Mouse (Mus musculus): Measurements from ENCODE around the gene Gprc5a. TPM values are rescaled to one million over a fixed set of nuclear protein-coding genes. Genes with fewer than 3 reads are reported as not detected.
A peak's percentile ranks its signal among the peaks of the same experiment; 100 is the strongest.

Gene Gprc5a
- polyA plus RNA-seq, 1 experiment from 2014 or later, result 2.8 TPM

DNA sequence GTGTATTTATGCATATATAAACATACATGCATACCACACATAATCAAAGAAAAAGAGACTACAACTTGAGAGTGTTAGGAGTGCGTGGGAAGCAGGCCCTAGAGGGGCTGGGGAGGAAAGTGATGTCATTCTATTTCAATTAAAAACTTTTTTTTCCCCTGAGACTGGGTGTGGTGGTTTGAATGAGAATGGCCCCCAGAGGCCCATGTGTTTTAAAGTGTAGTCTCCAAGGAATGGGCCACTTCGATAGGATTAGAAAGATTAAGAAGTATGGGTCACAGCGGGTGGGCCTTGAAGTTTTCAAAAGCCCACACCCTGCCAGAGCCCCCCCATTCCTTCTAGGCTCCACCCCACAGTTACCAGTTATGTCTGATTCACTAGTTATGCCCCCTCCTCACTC, 26.8 kb upstream of the Gprc5a start:
- Histone ChIP-seq H3K4me3 (ENCODE audit: low read depth, low read length) (no peak overlapping the region), H3K36me3 (ENCODE audit: control insufficient read depth, insufficient read depth, low read length) (no peaks in the 10 kb centered on the region), H3K27me3 (ENCODE audit: control insufficient read depth, insufficient read depth, low read length) (peaks cover 6% of the 10 kb centered on the region; the same call in 1 of the 2 replicates), H3K4me2 (no peak overlapping the region), H3K27ac (ENCODE audit: low read depth, low read length) (no peak overlapping the region), H3K4me1 (ENCODE audit: control insufficient read depth, insufficient read depth, low read length) (peaks cover 4% of the 10 kb centered on the region; the same call in 1 of the 2 replicates), H3K9me3 (ENCODE audit: control insufficient read depth, low read length) (no peaks in the 10 kb centered on the region), H3K9ac (ENCODE audit: low read length) (no peak overlapping the region)
- no peak for DNase-seq (ENCODE audit: low spot score, missing footprints)
- peak; percentile 41; the same call in 1 of the 2 replicates for ATAC-seq (ENCODE audit: low FRiP score)
- 22% methylated on average over 3 of the region's 3 CpGs for WGBS

DNA sequence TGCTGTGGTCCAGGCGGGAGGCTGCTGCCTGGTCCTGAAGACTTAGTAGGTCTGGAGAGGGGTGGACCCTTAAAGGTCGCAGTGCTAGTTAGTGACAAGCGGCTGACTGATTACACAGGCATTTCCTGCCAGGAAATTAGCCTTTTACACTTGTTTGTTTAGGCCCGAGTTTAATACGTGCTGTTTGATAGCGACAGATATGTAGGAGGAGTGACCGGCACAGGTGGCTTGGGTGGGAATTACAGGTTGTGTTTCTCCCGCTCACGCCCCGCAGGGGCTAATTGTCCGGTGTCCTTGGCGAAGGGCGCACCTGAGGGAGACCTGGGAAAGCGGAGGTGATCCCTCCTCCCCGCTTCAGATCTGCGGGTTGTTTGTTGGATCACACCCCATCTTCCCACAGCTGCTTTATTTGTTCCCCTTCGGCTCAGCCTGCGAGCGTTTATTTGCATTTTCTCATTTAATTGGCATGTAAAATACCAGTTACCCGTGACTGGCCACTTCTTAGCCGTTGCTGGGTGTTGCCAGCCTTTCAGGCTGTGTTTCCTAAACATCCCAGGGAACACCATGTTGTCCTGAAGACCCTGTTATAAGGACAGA, 25.1 kb upstream of the Gprc5a start:
- H3K9ac ChIP-seq (ENCODE audit: low read length), result 0 out of 2 replicates have a peak overlapping the region, but pooled peaks have one; percentile 4
- no peak overlapping the region for H3K27ac ChIP-seq (ENCODE audit: low read depth, low read length)
- H3K4me1 ChIP-seq (ENCODE audit: control insufficient read depth, insufficient read depth, low read length), result peaks cover 4% of the 10 kb centered on the region; the same call in 1 of the 2 replicates
- DNase-seq (ENCODE audit: low spot score, missing footprints) (no peak), ATAC-seq (ENCODE audit: low FRiP score) (no peak)
- WGBS, result 9% methylated on average over 21 of the region's 21 CpGs
- peak overlapping the region; percentile 24 for H3K4me2 ChIP-seq
- H3K27me3 ChIP-seq (ENCODE audit: control insufficient read depth, insufficient read depth, low read length), result peaks cover 6% of the 10 kb centered on the region; the same call in 1 of the 2 replicates
- no peak overlapping the region for H3K4me3 ChIP-seq (ENCODE audit: low read depth, low read length)
- no peaks in the 10 kb centered on the region for H3K9me3 ChIP-seq (ENCODE audit: control insufficient read depth, low read length)
- H3K36me3 ChIP-seq (ENCODE audit: control insufficient read depth, insufficient read depth, low read length), result no peaks in the 10 kb centered on the region

DNA sequence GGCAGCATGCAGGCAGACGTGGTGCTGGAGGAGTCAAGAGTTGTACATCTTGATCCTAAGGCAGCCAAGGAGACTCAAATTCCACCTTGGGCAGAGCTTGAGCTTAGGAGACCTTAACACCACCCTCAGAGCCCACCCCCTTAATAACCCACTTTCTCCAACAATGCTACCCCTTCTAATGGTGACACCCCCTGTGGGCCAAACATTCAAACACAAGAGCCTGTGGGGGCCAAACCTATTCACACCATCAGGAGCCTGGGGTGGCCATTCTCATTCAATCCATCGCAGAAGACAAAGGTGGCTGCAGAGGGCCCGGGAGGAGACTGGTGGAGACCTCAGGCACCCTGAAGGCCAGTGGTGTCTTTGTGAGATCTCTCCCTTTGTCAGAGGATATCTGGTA, 23.5 kb upstream of the Gprc5a start:
- H3K27me3 ChIP-seq (ENCODE audit: control insufficient read depth, insufficient read depth, low read length), result peaks cover 6% of the 10 kb centered on the region; the same call in 1 of the 2 replicates
- ATAC-seq (ENCODE audit: low FRiP score) (no peak), DNase-seq (ENCODE audit: low spot score, missing footprints) (no peak)
- no peak overlapping the region for H3K4me2 ChIP-seq
- no peak overlapping the region for H3K9ac ChIP-seq (ENCODE audit: low read length)
- no peak overlapping the region for H3K4me3 ChIP-seq (ENCODE audit: low read depth, low read length)
- 52% methylated on average over 3 of the region's 3 CpGs for WGBS
- H3K9me3 ChIP-seq (ENCODE audit: control insufficient read depth, low read length), result no peaks in the 10 kb centered on the region
- H3K27ac ChIP-seq (ENCODE audit: low read depth, low read length), result no peak overlapping the region
- no peaks in the 10 kb centered on the region for H3K36me3 ChIP-seq (ENCODE audit: control insufficient read depth, insufficient read depth, low read length)
- peaks cover 4% of the 10 kb centered on the region; the same call in 1 of the 2 replicates for H3K4me1 ChIP-seq (ENCODE audit: control insufficient read depth, insufficient read depth, low read length)

DNA sequence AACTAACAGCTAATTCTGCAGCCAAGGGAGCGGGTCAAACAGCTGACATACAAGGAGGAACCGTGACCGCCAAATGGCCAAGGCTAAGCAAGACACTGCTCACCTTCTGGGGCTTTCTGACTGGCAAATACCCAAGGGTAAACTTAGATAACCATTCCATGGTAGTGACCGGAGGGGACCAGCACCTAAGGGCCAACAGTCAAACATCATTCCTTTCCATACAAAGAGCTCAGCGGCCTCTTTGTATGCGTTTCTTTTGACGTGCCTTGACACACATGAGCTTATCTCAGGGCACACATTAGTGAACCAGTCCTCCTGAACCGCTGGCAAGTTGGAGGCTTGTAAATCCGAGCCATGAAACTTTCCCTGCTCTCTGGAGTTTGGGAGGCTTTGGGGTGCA, 18.2 kb upstream of the Gprc5a start:
- Histone ChIP-seq H3K27me3 (ENCODE audit: control insufficient read depth, insufficient read depth, low read length) (no peaks in the 10 kb centered on the region), H3K27ac (ENCODE audit: low read depth, low read length) (no peak overlapping the region), H3K4me3 (ENCODE audit: low read depth, low read length) (no peak overlapping the region), H3K36me3 (ENCODE audit: control insufficient read depth, insufficient read depth, low read length) (no peaks in the 10 kb centered on the region), H3K9me3 (ENCODE audit: control insufficient read depth, low read length) (no peaks in the 10 kb centered on the region), H3K9ac (ENCODE audit: low read length) (no peak overlapping the region), H3K4me1 (ENCODE audit: control insufficient read depth, insufficient read depth, low read length) (no peaks in the 10 kb centered on the region), H3K4me2 (no peak overlapping the region)
- WGBS, result 82% methylated on average over 9 of the region's 9 CpGs
- no peak for DNase-seq (ENCODE audit: low spot score, missing footprints)
- no peak for ATAC-seq (ENCODE audit: low FRiP score)

DNA sequence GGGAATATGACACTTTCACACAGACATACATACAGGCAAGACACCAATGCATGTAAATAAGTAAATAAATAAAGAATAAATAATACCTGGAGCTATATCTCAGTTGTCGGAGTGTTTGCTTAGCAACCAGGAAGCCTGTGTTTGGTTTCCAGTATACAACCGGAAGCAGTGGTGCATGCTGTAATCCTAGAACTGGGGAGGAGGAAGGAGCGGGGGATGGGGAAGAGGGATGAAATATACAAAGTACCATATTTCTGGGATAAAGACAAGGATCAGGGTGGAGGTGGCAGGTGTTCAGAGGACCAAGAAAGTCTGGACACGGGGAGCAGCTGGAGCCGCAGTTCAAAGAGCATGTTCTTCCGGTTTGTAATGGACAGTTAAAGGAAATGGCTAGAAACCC, 16.9 kb upstream of the Gprc5a start:
- WGBS, result 85% methylated on average over 6 of the region's 6 CpGs
- H3K9me3 ChIP-seq (ENCODE audit: control insufficient read depth, low read length), result no peaks in the 10 kb centered on the region
- no peaks in the 10 kb centered on the region for H3K4me1 ChIP-seq (ENCODE audit: control insufficient read depth, insufficient read depth, low read length)
- H3K27ac ChIP-seq (ENCODE audit: low read depth, low read length), result no peak overlapping the region
- H3K27me3 ChIP-seq (ENCODE audit: control insufficient read depth, insufficient read depth, low read length), result no peaks in the 10 kb centered on the region
- no peak overlapping the region for H3K4me2 ChIP-seq
- H3K4me3 ChIP-seq (ENCODE audit: low read depth, low read length), result no peak overlapping the region
- no peak overlapping the region for H3K9ac ChIP-seq (ENCODE audit: low read length)
- no peak for ATAC-seq (ENCODE audit: low FRiP score)
- H3K36me3 ChIP-seq (ENCODE audit: control insufficient read depth, insufficient read depth, low read length), result no peaks in the 10 kb centered on the region
- DNase-seq (ENCODE audit: low spot score, missing footprints), result no peak

DNA sequence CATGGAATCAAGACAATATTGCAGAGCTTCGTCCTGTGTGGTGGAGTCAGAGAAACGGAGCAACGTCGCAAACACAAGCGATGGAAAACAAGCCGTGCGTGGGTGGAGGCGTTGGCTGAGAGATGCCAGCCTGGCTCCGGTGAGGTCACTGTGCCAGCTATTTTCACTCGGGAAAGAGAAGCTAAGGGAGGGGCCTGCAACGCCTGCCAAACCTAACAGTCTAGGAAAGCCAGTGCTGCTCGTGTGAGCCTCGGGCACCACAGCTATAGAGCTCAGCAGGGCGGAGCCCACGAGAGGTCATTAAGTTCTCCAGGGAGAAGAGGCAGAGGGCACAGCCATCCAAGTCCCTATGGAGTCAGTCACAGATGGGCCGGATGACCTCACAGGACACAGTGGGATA, 16.5 kb upstream of the Gprc5a start:
- no peak overlapping the region for H3K27ac ChIP-seq (ENCODE audit: low read depth, low read length)
- WGBS, result 88% methylated on average over 16 of the region's 16 CpGs
- DNase-seq (ENCODE audit: low spot score, missing footprints) (no peak), ATAC-seq (ENCODE audit: low FRiP score) (no peak)
- H3K9me3 ChIP-seq (ENCODE audit: control insufficient read depth, low read length), result no peaks in the 10 kb centered on the region
- H3K27me3 ChIP-seq (ENCODE audit: control insufficient read depth, insufficient read depth, low read length), result no peaks in the 10 kb centered on the region
- no peaks in the 10 kb centered on the region for H3K4me1 ChIP-seq (ENCODE audit: control insufficient read depth, insufficient read depth, low read length)
- no peak overlapping the region for H3K4me2 ChIP-seq
- no peaks in the 10 kb centered on the region for H3K36me3 ChIP-seq (ENCODE audit: control insufficient read depth, insufficient read depth, low read length)
- H3K9ac ChIP-seq (ENCODE audit: low read length), result no peak overlapping the region
- H3K4me3 ChIP-seq (ENCODE audit: low read depth, low read length), result no peak overlapping the region

DNA sequence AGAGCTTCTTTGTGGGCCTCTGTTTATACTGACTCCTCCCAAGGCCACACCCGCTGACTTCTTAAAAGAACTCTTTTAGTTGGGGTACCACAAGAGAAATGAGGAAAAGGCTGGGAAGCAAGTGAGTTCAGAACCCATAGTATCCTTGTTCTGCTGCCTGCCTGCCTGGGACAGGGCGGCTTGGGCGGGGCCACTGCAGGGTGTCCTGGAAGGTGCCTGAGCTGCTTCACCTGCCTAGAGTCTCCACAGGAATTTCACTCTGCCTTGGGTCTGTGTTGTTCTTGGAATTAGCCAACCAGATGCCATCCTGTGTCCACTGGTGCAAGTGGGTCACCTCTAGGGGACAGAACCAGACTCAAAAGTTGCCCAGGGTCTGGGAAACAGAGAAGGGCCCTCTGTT, 11.7 kb upstream of the Gprc5a start:
- ATAC-seq (ENCODE audit: low FRiP score) (no peak), DNase-seq (ENCODE audit: low spot score, missing footprints) (no peak)
- Histone ChIP-seq H3K36me3 (ENCODE audit: control insufficient read depth, insufficient read depth, low read length) (no peaks in the 10 kb centered on the region), H3K4me1 (ENCODE audit: control insufficient read depth, insufficient read depth, low read length) (no peaks in the 10 kb centered on the region), H3K4me3 (ENCODE audit: low read depth, low read length) (no peak overlapping the region), H3K27me3 (ENCODE audit: control insufficient read depth, insufficient read depth, low read length) (no peaks in the 10 kb centered on the region), H3K9ac (ENCODE audit: low read length) (no peak overlapping the region), H3K27ac (ENCODE audit: low read depth, low read length) (no peak overlapping the region), H3K4me2 (no peak overlapping the region), H3K9me3 (ENCODE audit: control insufficient read depth, low read length) (no peaks in the 10 kb centered on the region)
- WGBS, result 68% methylated on average over 3 of the region's 3 CpGs

DNA sequence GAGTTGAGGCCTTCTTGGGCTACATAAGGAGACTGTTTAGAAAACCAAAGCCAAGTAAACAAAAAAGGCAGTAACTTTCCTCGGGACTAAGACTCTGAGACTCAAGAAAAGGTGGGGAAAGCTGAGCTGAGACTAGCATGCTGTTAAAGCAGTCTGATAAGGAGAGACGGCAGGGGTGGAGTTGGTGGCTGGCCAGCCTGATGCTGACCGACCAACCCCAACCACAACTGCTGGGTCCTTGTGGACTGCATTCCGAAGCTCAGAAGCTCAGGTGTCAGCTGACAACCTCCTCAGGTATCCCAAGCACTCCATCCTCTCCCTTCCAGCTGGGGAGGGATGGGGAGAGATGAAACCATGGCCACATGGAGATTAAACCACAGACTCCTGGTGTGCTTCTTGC, 9.6 kb upstream of the Gprc5a start:
- 63% methylated on average over 4 of the region's 4 CpGs for WGBS
- Histone ChIP-seq H3K9ac (ENCODE audit: low read length) (no peak overlapping the region), H3K36me3 (ENCODE audit: control insufficient read depth, insufficient read depth, low read length) (no peaks in the 10 kb centered on the region), H3K4me2 (no peak overlapping the region), H3K27me3 (ENCODE audit: control insufficient read depth, insufficient read depth, low read length) (no peaks in the 10 kb centered on the region), H3K4me1 (ENCODE audit: control insufficient read depth, insufficient read depth, low read length) (no peaks in the 10 kb centered on the region), H3K9me3 (ENCODE audit: control insufficient read depth, low read length) (no peaks in the 10 kb centered on the region), H3K4me3 (ENCODE audit: low read depth, low read length) (no peak overlapping the region), H3K27ac (ENCODE audit: low read depth, low read length) (no peak overlapping the region)
- no peak for ATAC-seq (ENCODE audit: low FRiP score)
- no peak for DNase-seq (ENCODE audit: low spot score, missing footprints)

DNA sequence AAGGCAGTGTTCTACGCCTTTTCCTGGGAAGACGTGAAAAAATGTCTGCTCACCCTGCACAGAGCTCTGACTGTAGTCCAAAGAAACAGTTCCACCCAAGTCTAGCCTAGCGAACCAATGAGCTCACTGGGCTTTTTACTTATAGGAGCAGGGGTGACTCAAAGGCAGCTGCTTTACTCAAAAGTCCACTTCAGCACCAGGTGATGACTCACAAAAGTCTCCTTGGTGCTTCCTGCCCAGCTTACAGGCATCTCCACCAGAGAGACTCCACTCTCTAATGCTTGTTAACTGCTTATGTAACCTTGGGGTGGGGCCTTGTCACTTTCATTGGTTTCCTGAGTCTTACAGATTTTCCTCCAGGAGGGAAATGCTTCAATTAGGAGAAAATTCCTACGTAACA, 4.7 kb upstream of the Gprc5a start:
- 90% methylated on average over 4 of the region's 4 CpGs for whole genome bisulfite sequencing
- no peak for DNase-seq (ENCODE audit: low spot score, missing footprints)
- Histone ChIP-seq H3K27me3 (ENCODE audit: control insufficient read depth, insufficient read depth, low read length) (peaks cover 2% of the 10 kb centered on the region; the same call in 1 of the 2 replicates), H3K9me3 (ENCODE audit: control insufficient read depth, low read length) (no peaks in the 10 kb centered on the region), H3K36me3 (ENCODE audit: control insufficient read depth, insufficient read depth, low read length) (no peaks in the 10 kb centered on the region), H3K9ac (ENCODE audit: low read length) (no peak overlapping the region), H3K4me1 (ENCODE audit: control insufficient read depth, insufficient read depth, low read length) (peaks cover 3% of the 10 kb centered on the region; the same call in 1 of the 2 replicates), H3K27ac (ENCODE audit: low read depth, low read length) (no peak overlapping the region), H3K4me2 (no peak overlapping the region), H3K4me3 (ENCODE audit: low read depth, low read length) (no peak overlapping the region)
- no peak for ATAC-seq (ENCODE audit: low FRiP score)

Data from midbrain, embryonic 11.5 days (tissue).